Mouse (Mus musculus) gastrocnemius, adult 2 months (tissue): Measurements from ENCODE around the gene Bsg. TPM values are rescaled to one million over a fixed set of nuclear protein-coding genes. Genes with fewer than 3 reads are reported as not detected.

Experiments
- DNase-seq: peaks from one replicate; pipeline ENCODE4 v3.0.0; 2022
- H3K27ac ChIP-seq: fragments of 200-600 bp; 2 replicates; pipeline ENCODE4 v1.8.1; 2022; ENCODE audit warnings: mild to moderate bottlenecking
- H3K4me3 ChIP-seq: fragments of 200-600 bp; 2 replicates; pipeline ENCODE4 v1.8.1; 2022; ENCODE audit warnings: mild to moderate bottlenecking, moderate library complexity
- CTCF ChIP-seq: fragments of 200-600 bp; IDR thresholded peaks from 2 replicates; pipeline ENCODE4 v1.8.1; 2022; ENCODE audit warnings: antibody characterized with exemption, mild to moderate bottlenecking, moderate library complexity
- intact Hi-C: fragments of 180-260 bp; cut with DNase I; formaldehyde crosslinking; loops from one replicate; pipeline ENCODE4 v1.15.1; 2025
- total RNA-seq, 2 experiments: library from RNA; stranded (reverse); gene quantifications; 2 replicates each; pipeline ENCODE4 v1.2.3; 2021

The Bsg gene
- total RNA-seq, 2 experiments from 2014 or later, result 650 to 652 TPM

GRCm38 (mm10) chr10:79684770-79685600 is 19.3 kb upstream of the Bsg start:
- peak overlapping the region; percentile 99 for H3K27ac ChIP-seq
- intact Hi-C loops, result no loop called here
- DNase-seq, result no peak
- TF ChIP-seq CTCF, result no peak
- peak overlapping the region; percentile 98 for H3K4me3 ChIP-seq

DNA sequence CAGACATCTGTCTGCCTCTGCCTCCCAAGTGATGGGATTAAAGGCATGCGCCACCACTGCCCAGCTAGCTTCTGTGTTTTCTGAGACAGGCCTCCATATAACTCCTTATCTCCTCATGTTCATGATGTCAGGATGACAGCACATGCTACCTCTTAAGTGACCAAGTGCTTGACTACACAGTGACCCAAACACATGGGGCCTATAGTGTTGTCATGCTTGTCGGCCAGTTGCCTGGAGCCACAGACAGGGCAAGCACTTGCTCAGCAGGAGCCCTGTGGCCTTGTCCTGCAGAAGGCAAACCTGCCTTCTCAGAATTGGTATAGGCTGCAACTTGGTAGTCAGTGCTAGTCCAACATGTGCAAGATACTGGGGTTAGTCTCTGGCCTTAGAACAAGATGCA is 18.1 kb upstream of the Bsg start:
- no peak for DNase-seq
- TF ChIP-seq CTCF, result no peak
- peak overlapping the region; percentile 99 for H3K27ac ChIP-seq
- H3K4me3 ChIP-seq, result peak overlapping the region; percentile 98
- intact Hi-C loops, result no loop called here

DNA sequence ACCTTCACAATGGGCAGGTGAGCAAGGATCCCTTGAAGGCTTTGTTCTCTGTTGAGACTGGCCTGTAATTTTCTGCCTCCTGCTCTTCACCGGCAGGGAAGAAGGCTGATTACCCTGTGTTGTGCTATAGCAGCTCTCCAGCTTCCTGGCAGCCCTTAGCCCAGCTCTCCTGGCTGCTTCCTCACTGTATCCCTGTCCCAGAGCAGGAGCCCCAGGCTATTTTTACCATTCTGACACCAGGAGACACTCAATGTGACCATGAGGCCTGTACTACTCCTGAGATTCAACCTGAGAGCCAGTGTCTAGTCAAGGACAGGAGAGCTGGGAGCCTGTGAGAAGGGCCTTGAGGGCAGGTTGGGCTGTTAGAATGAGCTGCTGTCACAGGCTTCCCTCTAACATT is 17.6 kb upstream of the Bsg start:
- intact Hi-C loops, result no loop called here
- Histone ChIP-seq H3K4me3 (peak overlapping the region; percentile 98), H3K27ac (peak overlapping the region; percentile 99)
- no peak for TF ChIP-seq CTCF
- DNase-seq, result peak; percentile 79

GRCm38 (mm10) chr10:79687513-79687912 is 16.8 kb upstream of the Bsg start:
- H3K27ac ChIP-seq, result peak overlapping the region; percentile 99
- H3K4me3 ChIP-seq, result peak overlapping the region; percentile 47
- peak; percentile 36 for DNase-seq
- intact Hi-C loops, result no loop called here
- TF ChIP-seq CTCF, result no peak

GRCm38 (mm10) chr10:79688720-79689119 is 15.6 kb upstream of the Bsg start, which contains the start of gene Gzmm:
Gene Gzmm, plus strand, starts transcription at chr10:79689020.
- intact Hi-C loops, result no loop called here
- peak within 1 kb of the TSS; percentile 99 for H3K27ac ChIP-seq
- DNase-seq, result no peak
- no peak for TF ChIP-seq CTCF
- H3K4me3 ChIP-seq, result peak within 1 kb of the TSS; percentile 47

GRCm38 (mm10) chr10:79689178-79689577 is 15.1 kb upstream of the Bsg start:
- Histone ChIP-seq H3K27ac (peak overlapping the region; percentile 39; the same call in 1 of the 2 replicates), H3K4me3 (no peak overlapping the region)
- DNase-seq, result no peak
- intact Hi-C loops, result no loop called here
- no peak for TF ChIP-seq CTCF

DNA sequence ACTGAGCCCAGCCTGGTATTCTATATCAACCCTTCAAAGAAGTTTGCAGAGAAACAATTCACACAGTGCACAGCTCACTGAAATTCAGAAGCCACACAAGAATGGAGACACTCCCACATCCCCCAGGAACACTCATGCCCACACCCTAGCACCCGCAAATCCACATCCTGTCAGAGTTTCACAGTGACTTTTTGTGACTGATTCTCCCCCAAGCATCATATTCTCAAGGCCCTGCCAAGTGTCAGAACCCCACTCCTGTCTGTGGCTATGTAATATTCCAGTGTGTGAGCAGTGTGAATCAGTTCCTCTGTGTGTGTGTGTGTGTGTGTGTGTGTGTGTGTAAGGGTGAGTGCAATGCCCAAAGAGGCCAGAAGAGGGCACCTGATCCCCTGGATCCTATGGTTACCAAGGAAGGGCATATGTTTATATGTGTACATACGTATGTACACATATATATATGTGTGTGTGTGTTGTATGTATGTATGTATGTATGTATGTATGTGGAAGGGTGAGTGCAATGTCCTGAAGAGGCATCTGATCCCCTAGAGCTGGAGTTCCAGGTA is 12.2 kb upstream of the Bsg start:
- 0 out of 2 replicates have a peak, but pooled peaks have one; percentile 5 for TF ChIP-seq CTCF
- intact Hi-C loops, result no loop called here
- no peak overlapping the region for H3K4me3 ChIP-seq
- no peak overlapping the region for H3K27ac ChIP-seq
- DNase-seq, result peak; percentile 19

- H3K27ac ChIP-seq, result no peak overlapping the region; the same call in 1 of the 2 replicates
These were observed 10.5 kb upstream of the Bsg start for GRCm38 (mm10) chr10:79693580-79694378.

DNA sequence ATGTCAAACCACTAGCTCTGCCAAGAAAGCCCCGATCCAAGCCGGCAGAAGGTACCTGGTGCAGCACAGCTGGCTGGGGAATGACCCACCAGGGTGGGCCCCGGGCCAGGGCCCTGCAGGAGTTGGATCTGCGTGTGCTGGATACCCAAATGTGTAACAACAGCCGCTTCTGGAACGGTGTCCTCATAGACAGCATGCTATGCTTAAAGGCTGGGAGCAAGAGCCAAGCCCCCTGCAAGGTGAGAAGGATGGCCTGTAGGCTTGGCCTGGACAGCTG is 10.0 kb upstream of the Bsg start:
- H3K27ac ChIP-seq, result peak overlapping the region; percentile 46; the same call in 1 of the 2 replicates
- no peak overlapping the region for H3K4me3 ChIP-seq
- peak; percentile 33 for DNase-seq
- intact Hi-C loops, result no loop called here
- no peak for TF ChIP-seq CTCF

More at GRCm38 (mm10) chr10:79693580-79694378, 10.5 kb upstream of the Bsg start:
- peak; percentile 17 for DNase-seq
- TF ChIP-seq CTCF, result no peak
- intact Hi-C loops, result no loop called here
- H3K4me3 ChIP-seq, result no peak overlapping the region

DNA sequence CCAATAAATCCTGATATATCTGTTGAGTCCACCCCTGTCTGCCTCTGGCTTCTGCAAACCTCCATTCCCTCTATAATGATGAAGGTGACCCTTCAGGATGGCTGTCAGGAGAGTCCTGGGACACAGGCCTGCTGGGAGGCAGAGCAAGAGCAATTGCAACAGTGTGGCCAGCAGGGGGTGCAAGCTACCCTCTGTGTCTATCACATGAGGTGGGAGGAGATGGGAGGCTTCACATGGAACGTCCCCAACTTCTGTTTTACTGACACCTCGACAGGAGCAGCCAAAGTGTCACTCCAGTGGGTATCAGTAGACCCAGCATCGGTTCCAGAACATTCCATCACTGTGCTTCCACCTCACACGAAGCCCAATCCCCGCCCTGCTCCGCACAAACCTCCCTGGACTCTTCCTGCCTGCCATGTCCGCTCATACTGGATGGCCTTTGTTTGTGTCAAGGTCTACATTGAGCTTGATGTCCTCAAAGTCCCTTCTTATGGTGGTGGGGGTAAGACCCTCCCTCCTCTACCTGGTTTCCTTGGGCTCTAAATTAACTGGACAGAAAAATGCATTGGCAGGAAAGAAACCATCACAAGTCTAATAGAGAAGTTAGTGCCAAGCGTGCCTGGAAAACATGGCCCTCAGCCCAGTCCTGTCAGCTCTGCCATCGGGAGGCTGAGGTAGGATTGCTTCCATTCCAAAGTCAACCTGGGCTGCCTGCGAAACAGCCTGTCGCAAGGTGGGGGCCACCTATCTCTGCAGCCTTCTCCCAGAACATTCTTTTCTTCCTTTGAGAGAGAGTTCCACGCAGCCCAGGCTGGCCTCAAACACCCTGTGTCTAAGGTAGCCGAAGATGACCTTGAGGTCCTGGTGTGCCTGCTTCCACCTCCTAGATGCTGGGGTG is 8.8 kb upstream of the Bsg start:
- TF ChIP-seq CTCF, result peak; percentile 92
- DNase-seq, result peak; percentile 87
- H3K4me3 ChIP-seq, result peak overlapping the region; percentile 43
- peak overlapping the region; percentile 62 for H3K27ac ChIP-seq
- intact Hi-C loops, result loop anchor here (2.0 kb wide), 1 partner anchor 93 kb away; no protein-coding TSS in a partner anchor

DNA sequence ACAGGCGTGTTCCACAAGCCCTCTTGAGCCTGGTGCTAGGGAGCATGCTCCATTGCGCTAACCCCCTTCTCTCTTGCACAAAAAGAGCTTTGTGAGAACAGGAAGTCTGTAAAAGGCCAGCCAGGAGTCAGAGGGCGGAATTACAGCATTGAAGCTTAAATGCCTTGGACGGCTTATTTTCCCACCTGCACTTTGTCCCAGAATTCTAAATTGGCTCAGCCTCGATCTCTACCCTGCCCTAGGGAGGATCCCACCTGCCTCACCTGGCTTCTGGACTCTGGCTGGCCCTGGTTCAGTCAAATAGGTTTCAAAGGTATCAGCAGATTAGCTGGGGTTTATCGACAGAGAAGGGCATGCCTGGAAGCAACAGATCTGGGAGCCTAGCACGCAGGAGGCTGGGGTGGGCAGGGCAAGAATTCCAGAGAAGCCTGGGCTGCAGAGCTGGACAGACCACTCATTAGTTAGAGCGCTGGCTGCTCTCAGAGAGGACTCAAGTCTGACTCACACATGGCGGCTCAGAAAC is 8.1 kb upstream of the Bsg start:
- TF ChIP-seq CTCF, result no peak
- Histone ChIP-seq H3K4me3 (no peak overlapping the region), H3K27ac (peak overlapping the region; percentile 62)
- intact Hi-C loops, result loop anchor here (2.0 kb wide), 1 partner anchor 93 kb away; no protein-coding TSS in a partner anchor
- peak; percentile 20 for DNase-seq
